Mouse (Mus musculus) neural tube, postnatal 0 days (tissue): Measurements from ENCODE around the gene Fcf1. TPM values are rescaled to one million over a fixed set of nuclear protein-coding genes. Genes with fewer than 3 reads are reported as not detected.

Experiments used
- polyA plus RNA-seq: library from polyadenylated mRNA; unstranded; fragments of >200 nt; fragmentation: Nextera tagmentation; extraction: Ambion mirVana; gene quantifications from 2 replicates; pipeline ENCODE4 v1.2.1, GENCODE M21; 2015

Gene Fcf1
- 68.6 and 69.5 TPM in 2 replicates for polyA plus RNA-seq

DNA sequence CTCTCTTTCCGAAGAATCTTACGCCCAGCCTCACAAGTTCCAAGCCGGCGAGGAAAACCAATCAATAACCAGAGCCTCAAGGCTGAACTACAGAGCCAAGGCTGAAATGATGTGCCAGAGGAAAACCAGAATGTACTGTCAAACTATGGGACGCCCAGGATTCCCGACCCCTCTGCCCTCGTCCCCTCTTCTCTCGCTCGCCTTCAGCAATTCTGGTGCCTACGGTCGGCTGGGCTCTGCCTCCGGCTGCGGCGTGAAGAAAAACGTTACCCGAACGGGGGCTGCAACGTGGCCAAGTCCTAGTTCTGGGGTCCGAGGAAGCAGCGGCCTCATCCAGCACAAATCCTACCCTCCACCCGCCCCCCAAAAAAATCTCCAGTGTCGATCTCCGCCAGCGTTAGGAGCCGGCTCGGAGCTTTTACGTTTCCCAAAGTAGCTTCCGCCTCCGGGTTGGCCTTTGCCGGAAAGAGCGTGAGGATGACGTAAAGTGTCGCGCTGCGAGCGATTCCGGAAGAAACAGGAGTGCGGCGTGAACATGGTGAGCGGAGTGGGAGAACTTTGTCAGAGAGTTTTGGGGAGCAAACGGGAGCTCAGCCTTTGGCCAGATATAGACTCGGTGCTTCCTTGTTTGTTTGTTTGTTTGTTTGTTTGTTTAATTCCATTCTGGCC lies at the start of gene Fcf1, which contains the start of gene Arel1:
Gene Fcf1, plus strand, starts transcription at position 470 of the 669 bp plus-strand sequence.
Gene Arel1, minus strand, starts transcription at position 473 of the 669 bp plus-strand sequence.

DNA sequence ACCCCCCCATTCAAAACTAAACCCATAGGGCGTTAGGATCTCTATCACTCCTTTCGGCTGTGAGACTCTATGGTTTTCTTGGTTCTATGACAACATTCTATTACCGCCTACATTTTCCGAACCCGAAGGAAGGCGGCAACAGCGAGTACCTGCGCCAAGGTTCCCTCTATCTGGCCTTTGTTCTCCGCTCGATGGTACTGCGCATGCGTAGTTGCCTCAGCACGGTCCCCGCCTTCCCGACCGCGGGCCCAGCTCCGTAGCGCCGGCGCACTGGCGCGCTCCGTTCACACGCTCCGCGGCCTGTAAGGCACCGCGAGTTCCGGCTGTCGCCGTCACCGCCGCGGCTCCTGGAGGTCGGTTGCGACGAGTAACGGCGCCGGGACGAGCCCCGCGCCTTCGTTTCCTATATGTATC lies 25.4 kb downstream of the Fcf1 start, which contains the start of gene Ylpm1:
Gene Ylpm1, plus strand, starts transcription at position 239 of the 414 bp plus-strand sequence.

Other genes with a start within 250 kb of the Fcf1 start
- 49.9 and 50.8 TPM in 2 replicates for gene Npc2, start 197.7 kb upstream of the Fcf1 start, polyA plus RNA-seq
- gene Isca2, start 197.6 kb upstream of the Fcf1 start, polyA plus RNA-seq = 138 and 144 TPM in 2 replicates
- 0.21 and 0.36 TPM in 2 replicates for gene Ltbp2, start 94.4 kb upstream of the Fcf1 start, polyA plus RNA-seq
- 22.5 and 25.0 TPM in 2 replicates for gene Arel1, start within 50 bp of the Fcf1 start, polyA plus RNA-seq
- 27.4 and 29.0 TPM in 2 replicates for gene Ylpm1, start 25.4 kb downstream of the Fcf1 start, polyA plus RNA-seq
- 2.1 and 2.4 TPM in 2 replicates for gene Prox2, start 139.9 kb downstream of the Fcf1 start, polyA plus RNA-seq
- gene Dlst, start 139.9 kb downstream of the Fcf1 start, polyA plus RNA-seq = 105 and 113 TPM in 2 replicates
- gene Rps6kl1, start 180.4 kb downstream of the Fcf1 start, polyA plus RNA-seq = 32.5 and 35.1 TPM in 2 replicates
- gene Pgf, start 206.9 kb downstream of the Fcf1 start, polyA plus RNA-seq = 10.6 and 13.1 TPM in 2 replicates
- gene Eif2b2, start 248.6 kb downstream of the Fcf1 start, polyA plus RNA-seq = 65.8 and 80.2 TPM in 2 replicates